Mouse (Mus musculus): ENCODE data around the gene Siglecg. TPM values are rescaled to one million over a fixed set of nuclear protein-coding genes. Genes with fewer than 3 reads are reported as not detected.

Gene Siglecg
- polyA plus RNA-seq, 1 experiment from 2014 or later, result 0.07 TPM

Small RNA genes within 50 kb of the gene (microRNA-seq; reads per million reads assigned to microRNA genes)
- 1.5 reads per million for gene Mir7051

Other genes with a start within 250 kb of the Siglecg start
- gene Zfp715, start 94.9 kb upstream of the Siglecg start, polyA plus RNA-seq (2016; fragmentation: Nextera tagmentation; extraction: Ambion mirVana), result 10.5 and 11.2 TPM in 2 replicates
- gene Siglecf, start 56.9 kb upstream of the Siglecg start, polyA plus RNA-seq (2016; fragmentation: Nextera tagmentation; extraction: Ambion mirVana), result 0.09 and 0.29 TPM in 2 replicates
- 0.14 and 0.15 TPM in 2 replicates for gene Lim2, start 19.5 kb downstream of the Siglecg start, polyA plus RNA-seq (2016; fragmentation: Nextera tagmentation; extraction: Ambion mirVana)
- gene Nkg7, start 28.9 kb downstream of the Siglecg start, polyA plus RNA-seq (2016; fragmentation: Nextera tagmentation; extraction: Ambion mirVana), result not detected in 2 replicates
- not detected in 2 replicates for gene Cldnd2, start 32.6 kb downstream of the Siglecg start, polyA plus RNA-seq (2016; fragmentation: Nextera tagmentation; extraction: Ambion mirVana)
- gene Etfb, start 35.9 kb downstream of the Siglecg start, polyA plus RNA-seq (2016; fragmentation: Nextera tagmentation; extraction: Ambion mirVana), result 246 and 264 TPM in 2 replicates
- gene Gm45233, start 35.9 kb downstream of the Siglecg start, polyA plus RNA-seq (2016; fragmentation: Nextera tagmentation; extraction: Ambion mirVana), result not detected in 2 replicates
- gene Vsig10l, start 54.9 kb downstream of the Siglecg start, polyA plus RNA-seq (2016; fragmentation: Nextera tagmentation; extraction: Ambion mirVana), result 2.2 and 3.6 TPM in 2 replicates
- gene Iglon5, start 81.9 kb downstream of the Siglecg start, polyA plus RNA-seq (2016; fragmentation: Nextera tagmentation; extraction: Ambion mirVana), result 0.70 and 2.0 TPM in 2 replicates
- not detected in 2 replicates for gene 4931406B18Rik, start 97.7 kb downstream of the Siglecg start, polyA plus RNA-seq (2016; fragmentation: Nextera tagmentation; extraction: Ambion mirVana)
- 0.83 and 1.0 TPM in 2 replicates for gene Cd33, start 136.2 kb downstream of the Siglecg start, polyA plus RNA-seq (2016; fragmentation: Nextera tagmentation; extraction: Ambion mirVana)
- gene Zfp658, start 154.1 kb downstream of the Siglecg start, polyA plus RNA-seq (2016; fragmentation: Nextera tagmentation; extraction: Ambion mirVana), result 4.7 and 5.9 TPM in 2 replicates
- gene Zfp719, start 171.4 kb downstream of the Siglecg start, polyA plus RNA-seq (2016; fragmentation: Nextera tagmentation; extraction: Ambion mirVana), result 14.6 and 16.6 TPM in 2 replicates
- 0.87 and 1.6 TPM in 2 replicates for gene Zfp819, start 199.0 kb downstream of the Siglecg start, polyA plus RNA-seq (2016; fragmentation: Nextera tagmentation; extraction: Ambion mirVana)
- gene Ceacam18, start 226.5 kb downstream of the Siglecg start, polyA plus RNA-seq (2016; fragmentation: Nextera tagmentation; extraction: Ambion mirVana), result not detected in 2 replicates

All from midbrain, embryonic 10.5 days (tissue).